Mouse (Mus musculus) sigmoid colon, adult 10 weeks (tissue): Measurements from ENCODE around the gene Eomes. TPM values are rescaled to one million over a fixed set of nuclear protein-coding genes. Genes with fewer than 3 reads are reported as not detected.

Experiments
- polyA plus RNA-seq: library from polyadenylated mRNA; stranded (reverse); fragments of 350-450 nt; fragmentation: Illumina TruSeq; extraction: RNeasy Lipid Tissue Mini Kit (QIAGEN cat#74804); gene quantifications from one replicate; pipeline ENCODE4 v1.2.3, GENCODE M21; 2014; ENCODE audit warnings: low read depth, low replicate concordance

The Eomes gene
- polyA plus RNA-seq = 0.16 TPM

GRCm38 (mm10) chr9:118477961-118478360, at the start of gene Eomes:
TSS of gene Eomes (plus strand) at chr9:118478212.

GRCm38 (mm10) chr9:118506020-118506403, 28.0 kb downstream of the Eomes start, which contains the start of gene Golga4:
TSS of gene Golga4 (plus strand) at chr9:118506267.

Other genes starting within 250 kb of the Eomes start
- gene Golga4, start 28.1 kb downstream of the Eomes start, polyA plus RNA-seq = 175 TPM
- 9.8 TPM for gene Itga9, start 128.5 kb downstream of the Eomes start, polyA plus RNA-seq